In genomic region chr5:135107521-135108501, GRCm38 (mm10) we compare ENCODE assay signal across 8 mouse cellular contexts. TPM values are rescaled to one million over a fixed set of nuclear protein-coding genes. Genes with fewer than 3 reads are reported as not detected.
DNase-seq lines count a peak whose midpoint lies in the region; ATAC-seq lines count a peak whose summit lies in the region.

No protein-coding gene starts in this region.

- no peak overlapping the region for H3K27ac ChIP-seq in forebrain, embryonic 16.5 days (ENCODE audit: low read length)

- no peak overlapping the region for H3K4me3 ChIP-seq in forebrain, embryonic 16.5 days (replicated peaks; ENCODE audit: low read length)
- peak overlapping the region; percentile 91 for H3K4me3 ChIP-seq in megakaryocyte, embryonic 14.5 days (replicated peaks)

- no peak overlapping the region for H3K9ac ChIP-seq in forebrain, embryonic 16.5 days (replicated peaks; ENCODE audit: low read depth, low read length)

- ATAC-seq in forebrain, embryonic 16.5 days = no peak
- ATAC-seq in hematopoietic stem cell, adult 5-6 weeks (replicated peaks in 1 of 2; ENCODE audit: insufficient read depth in 1 of 2, low FRiP score in 2 of 2, low TSS enrichment in 1 of 2, low read depth in 1 of 2, poor library complexity in 2 of 2, severe bottlenecking in 2 of 2) = peak; percentile 37 to 66; a peak in 2 of 4 replicates
- ATAC-seq in frontal cortex, adult (ENCODE audit: low TSS enrichment) = no peak; the same call in 1 of the 2 replicates

- peaks cover 47% of the 10 kb centered on the region for H3K27me3 ChIP-seq in forebrain, embryonic 16.5 days (replicated peaks; ENCODE audit: control insufficient read depth, insufficient read depth, low read length)
- peaks cover 85% of the 10 kb centered on the region for H3K27me3 ChIP-seq in megakaryocyte, embryonic 14.5 days (replicated peaks)

- intact Hi-C loops in left cerebral cortex, postnatal 14 days (cut with DNase I) = no loop called here

- H3K36me3 ChIP-seq in forebrain, embryonic 16.5 days (ENCODE audit: control insufficient read depth, insufficient read depth) = no peaks in the 10 kb centered on the region
- no peaks in the 10 kb centered on the region for H3K36me3 ChIP-seq in megakaryocyte, embryonic 14.5 days (replicated peaks; ENCODE audit: low read length)

- H3K4me2 ChIP-seq in forebrain, embryonic 16.5 days (ENCODE audit: low read length) = peak overlapping the region; percentile 83; the same call in 1 of the 2 replicates

- WGBS in forebrain, embryonic 16.5 days = 12% methylated on average over 40 of the region's 40 CpGs

- peak; percentile 34 for DNase-seq in Muller cell, postnatal 12 days (ENCODE audit: inconsistent ontology term)
- DNase-seq in cerebellum, adult 11-12 months = peak; percentile 43
- peak; percentile 12 to 15 for DNase-seq in left cerebral cortex, postnatal 14 days (ENCODE audit: low spot score in 2 of 2)
- DNase-seq in right cerebral cortex, adult 2 months (ENCODE audit: low spot score in 2 of 2) = peak; percentile 15 to 18

- H3K4me1 ChIP-seq in forebrain, embryonic 16.5 days (replicated peaks; ENCODE audit: control insufficient read depth, insufficient read depth, low read length) = peaks cover 8% of the 10 kb centered on the region
- H3K4me1 ChIP-seq in megakaryocyte, embryonic 14.5 days = peaks cover 19% of the 10 kb centered on the region

- 0 out of 2 replicates have a peak, but pooled peaks cover 2% of the 10 kb centered on the region for H3K9me3 ChIP-seq in forebrain, embryonic 16.5 days (ENCODE audit: control insufficient read depth, low read length)
- H3K9me3 ChIP-seq in megakaryocyte, embryonic 14.5 days = peaks cover 7% of the 10 kb centered on the region

RNA-seq across cellular contexts. Expression of gene Mlxipl, which starts 18.1 kb away (rescaled TPM):
- 0.68 and 0.76 TPM in 2 replicates for polyA plus RNA-seq in forebrain, embryonic 16.5 days (2015; fragmentation: Nextera tagmentation; extraction: Ambion mirVana)
- not detected in 2 replicates for total RNA-seq in hematopoietic stem cell, adult 5-6 weeks (2017)
- 1 to 10 TPM; 4.0 to 4.5 TPM for total RNA-seq in left cerebral cortex, postnatal 14 days (2021)
- polyA plus RNA-seq in megakaryocyte, embryonic 14.5 days (2012; ENCODE audit: insufficient read depth, low replicate concordance) = 0.12 TPM in 1 of 2 replicates, not detected in the other

RNA-seq across cellular contexts. Expression of gene Vps37d, which starts 29.7 kb away (rescaled TPM):
- polyA plus RNA-seq in forebrain, embryonic 16.5 days (2015; fragmentation: Nextera tagmentation; extraction: Ambion mirVana) = 27.2 and 27.7 TPM in 2 replicates
- 0.50 and 1.6 TPM in 2 replicates for total RNA-seq in hematopoietic stem cell, adult 5-6 weeks (2017)
- 10 to 100 TPM; 23.6 to 30.9 TPM for total RNA-seq in left cerebral cortex, postnatal 14 days (2021)
- 0.44 and 2.3 TPM in 2 replicates for polyA plus RNA-seq in megakaryocyte, embryonic 14.5 days (2012; ENCODE audit: insufficient read depth, low replicate concordance)

RNA-seq across cellular contexts. Expression of gene Tbl2, which starts 41.6 kb away (rescaled TPM):
- polyA plus RNA-seq in forebrain, embryonic 16.5 days (2015; fragmentation: Nextera tagmentation; extraction: Ambion mirVana) = 19.2 and 22.0 TPM in 2 replicates
- total RNA-seq in hematopoietic stem cell, adult 5-6 weeks (2017) = 10.6 and 23.4 TPM in 2 replicates
- total RNA-seq in left cerebral cortex, postnatal 14 days (2021) = 10 to 100 TPM; 28.1 to 28.2 TPM
- 6.6 TPM in 1 of 2 replicates, not detected in the other for polyA plus RNA-seq in megakaryocyte, embryonic 14.5 days (2012; ENCODE audit: insufficient read depth, low replicate concordance)

RNA-seq across cellular contexts. Expression of gene Bud23, which starts 43.1 kb away (rescaled TPM):
- 81.9 and 96.3 TPM in 2 replicates for polyA plus RNA-seq in forebrain, embryonic 16.5 days (2015; fragmentation: Nextera tagmentation; extraction: Ambion mirVana)
- 28.5 and 51.7 TPM in 2 replicates for total RNA-seq in hematopoietic stem cell, adult 5-6 weeks (2017)
- total RNA-seq in left cerebral cortex, postnatal 14 days (2021) = 10 to 100 TPM; 34.0 to 55.7 TPM
- 67.0 and 146 TPM in 2 replicates for polyA plus RNA-seq in megakaryocyte, embryonic 14.5 days (2012; ENCODE audit: insufficient read depth, low replicate concordance)

RNA-seq across cellular contexts. Expression of gene Dnajc30, which starts 43.8 kb away (rescaled TPM):
- polyA plus RNA-seq in forebrain, embryonic 16.5 days (2015; fragmentation: Nextera tagmentation; extraction: Ambion mirVana) = 35.2 and 40.4 TPM in 2 replicates
- total RNA-seq in hematopoietic stem cell, adult 5-6 weeks (2017) = 4.2 and 7.8 TPM in 2 replicates
- 10 to 100 TPM; 41.6 to 42.9 TPM for total RNA-seq in left cerebral cortex, postnatal 14 days (2021)
- 42.1 and 116 TPM in 2 replicates for polyA plus RNA-seq in megakaryocyte, embryonic 14.5 days (2012; ENCODE audit: insufficient read depth, low replicate concordance)

Comparison
In these comparisons a context has a peak if more than half of its experiments do, and no peak if none do; other contexts are left out.
1. ATAC-seq: peak in hematopoietic stem cell, adult 5-6 weeks (2 of 2); none in forebrain, embryonic 16.5 days (single experiment) and frontal cortex, adult (single experiment).
2. Peak in every context shown above with its lines, with median percentiles within 50 percentile points of each other: DNase-seq.